Mouse (Mus musculus): ENCODE results near the gene Fgfr2. TPM values are rescaled to one million over a fixed set of nuclear protein-coding genes. Genes with fewer than 3 reads are reported as not detected.

Fgfr2 gene
- total RNA-seq, 2 experiments from 2014 or later, result 44.0 to 52.8 TPM

Small RNA genes within 50 kb of the gene (microRNA-seq; reads per million reads assigned to microRNA genes)
- gene Mir7061, result 0.25 to 1.3 reads per million in 2 experiments

Other genes with a start within 250 kb of the Fgfr2 start
- gene Zranb1, start 192.2 kb downstream of the Fgfr2 start, total RNA-seq (2021), result 10 to 100 TPM; 43.5 to 45.2 TPM
- gene Ctbp2, start 1.0 kb upstream of the Fgfr2 start, total RNA-seq (2021), result 10 to 100 TPM; 26.4 to 27.3 TPM

Measured in left cerebral cortex, adult 18-20 months (tissue).